Mouse (Mus musculus) stomach, postnatal 0 days (tissue): ENCODE data around the gene Fam216a. TPM values are rescaled to one million over a fixed set of nuclear protein-coding genes. Genes with fewer than 3 reads are reported as not detected.
"Not testable (repeated sequence)": the region's sequence is repeated elsewhere in the genome, so short reads cannot be mapped to it uniquely, and the experiment has no call there.

Source experiments
- ATAC-seq: fragments of 200-750 bp; cut with Nextera tagmentation; 2 replicates; pipeline ENCODE4 v1.8.0; 2017; ENCODE audit not compliant: low FRiP score, low TSS enrichment
- DNase-seq: peaks from one replicate; pipeline ENCODE4 v3.0.0-alpha.2; 2016; ENCODE audit warnings: low spot score
- H3K27ac ChIP-seq: fragments of 300-500 bp; sonication (generic); replicated peaks from 2 replicates; pipeline ENCODE4 v1.5.1; 2014; ENCODE audit warnings: mild to moderate bottlenecking, control low read depth
- H3K27me3 ChIP-seq: fragments of 300-500 bp; sonication (generic); 2 replicates; pipeline ENCODE4 v1.6.1; 2014; ENCODE audit warnings: low read length; ENCODE audit not compliant: control insufficient read depth, insufficient read depth
- H3K36me3 ChIP-seq: fragments of 300-500 bp; sonication (generic); 2 replicates; pipeline ENCODE4 v1.6.1; 2014; ENCODE audit warnings: low read length, mixed read lengths; ENCODE audit not compliant: control insufficient read depth, insufficient read depth
- H3K4me1 ChIP-seq: fragments of 300-500 bp; sonication (generic); replicated peaks from 2 replicates; pipeline ENCODE4 v1.6.1; 2014; ENCODE audit warnings: antibody characterized with exemption; ENCODE audit not compliant: control insufficient read depth, insufficient read depth
- H3K4me2 ChIP-seq: fragments of 300-500 bp; sonication (generic); replicated peaks from 2 replicates; pipeline ENCODE4 v1.6.1; 2014; ENCODE audit warnings: low read depth, mild to moderate bottlenecking, control low read depth, moderate library complexity
- H3K4me3 ChIP-seq: fragments of 300-500 bp; sonication (generic); 2 replicates; pipeline ENCODE4 v1.5.1; 2014; ENCODE audit warnings: low read depth, low read length, control low read depth
- H3K9ac ChIP-seq: fragments of 300-500 bp; sonication (generic); 2 replicates; pipeline ENCODE4 v1.6.1; 2014; ENCODE audit warnings: mild to moderate bottlenecking, low read length, control low read depth, mixed read lengths
- H3K9me3 ChIP-seq: fragments of 300-500 bp; sonication (generic); 2 replicates; pipeline ENCODE4 v1.6.1; 2016; ENCODE audit warnings: low read length; ENCODE audit not compliant: control insufficient read depth
- CTCF ChIP-seq: IDR thresholded peaks from 2 replicates; pipeline ENCODE4 v1.5.1; 2016; ENCODE audit warnings: antibody characterized with exemption, low read depth, mild to moderate bottlenecking, moderate library complexity
- EP300 ChIP-seq: optimal IDR thresholded peaks from 2 replicates; pipeline ENCODE3; 2016; ENCODE audit warnings: antibody characterized with exemption
- WGBS: fragments of 180-500 bp; shearing (Covaris S2); extraction: QIAGEN DNeasy Blood & Tissue Kit; methylation state at CpG from one replicate; pipeline ENCODE4 v1.1.7; 2014; 5-methylcytosine and 5-hydroxymethylcytosine counted together
- polyA plus RNA-seq: library from polyadenylated mRNA; unstranded; fragments of >200 nt; fragmentation: Nextera tagmentation; extraction: Ambion mirVana; gene quantifications from 2 replicates; pipeline ENCODE4 v1.2.1, GENCODE M21; 2015

The Fam216a gene
- polyA plus RNA-seq: 23.8 and 26.0 TPM in 2 replicates

DNA sequence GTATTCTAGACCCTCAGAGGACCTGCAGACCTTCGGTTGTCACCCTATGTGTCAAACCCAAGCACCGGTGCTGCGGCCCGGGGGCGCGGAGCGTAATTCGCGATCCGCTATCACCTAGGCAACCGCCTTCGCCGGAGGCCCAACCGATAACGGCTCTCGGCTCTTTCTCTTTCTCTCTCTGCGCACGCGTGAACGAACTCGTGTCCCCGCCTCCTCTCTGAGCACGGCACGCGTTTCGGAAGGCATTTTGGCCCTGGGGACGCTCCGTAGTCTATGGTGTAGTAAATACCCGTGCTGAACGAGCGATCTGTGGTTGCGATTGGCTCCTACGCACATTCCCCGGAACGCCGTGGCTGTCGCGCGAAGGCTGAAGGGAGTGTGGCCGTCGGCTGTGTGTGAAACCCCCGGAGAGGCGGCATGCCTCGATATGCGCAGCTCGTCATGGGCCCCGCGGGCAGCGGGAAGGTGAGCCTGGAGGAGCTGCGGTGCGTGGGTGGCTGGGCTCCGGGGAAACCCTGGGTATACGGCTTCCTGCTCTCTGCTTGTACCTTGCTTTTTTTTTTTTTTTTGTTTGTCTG lies at the start of gene Fam216a:
Gene Fam216a, minus strand, starts transcription at position 173 of the 578 bp plus-strand sequence.
- under 1% methylated on average over 53 of the region's 53 CpGs for WGBS
- Histone ChIP-seq H3K27me3 (no peaks in the 10 kb centered on the region), H3K9ac (peak within 1 kb of the TSS; percentile 78), H3K4me3 (peak within 1 kb of the TSS; percentile 70), H3K4me1 (no peaks in the 10 kb centered on the region), H3K9me3 (no peaks in the 10 kb centered on the region), H3K27ac (peak within 1 kb of the TSS; percentile 94), H3K4me2 (peak within 1 kb of the TSS; percentile 72), H3K36me3 (peaks cover 8% of the 10 kb centered on the region; the same call in 1 of the 2 replicates)
- DNase-seq (peak; percentile 98), ATAC-seq (peak; percentile 95)
- 0 out of 2 replicates have a peak, but pooled peaks have one; percentile 10 for TF ChIP-seq CTCF
- TF ChIP-seq EP300: no peak

DNA sequence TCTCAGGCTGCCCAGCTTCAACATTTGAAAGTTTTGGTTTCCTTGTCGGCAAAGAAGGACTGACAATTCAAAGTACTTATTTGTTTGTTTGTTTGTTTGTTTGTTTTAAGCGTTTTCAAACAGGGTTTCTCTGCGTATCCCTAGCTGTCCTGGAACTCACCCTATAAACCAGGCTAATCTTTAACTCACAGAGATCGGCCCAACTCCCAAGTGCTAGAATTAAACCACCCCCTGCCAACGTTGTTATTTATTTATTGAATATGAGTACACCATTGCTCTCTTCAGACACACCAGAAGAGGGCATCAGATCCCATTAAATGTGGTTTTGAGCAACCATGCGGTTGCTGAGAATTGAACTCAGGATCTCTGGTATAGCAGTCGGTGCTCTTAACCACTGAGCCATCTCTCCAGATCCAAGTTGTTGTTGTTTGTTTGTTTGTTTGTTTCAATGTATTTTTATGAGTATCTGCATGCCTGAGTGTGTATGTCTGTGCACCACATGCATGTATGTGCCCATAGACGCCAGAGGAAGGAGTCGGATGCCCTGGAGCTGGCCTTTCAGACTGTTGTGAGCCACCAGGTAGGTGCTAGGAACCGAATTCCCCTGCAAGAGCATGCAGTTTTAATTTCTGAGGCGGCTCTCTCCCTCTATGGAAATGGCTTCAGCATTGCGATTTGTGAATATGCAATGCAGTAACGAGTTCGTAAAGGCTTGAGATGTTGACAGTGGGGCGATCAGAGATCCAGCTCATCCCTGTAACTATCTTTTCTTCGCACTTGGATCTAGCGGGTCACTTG lies 49.3 kb upstream of the Fam216a start, which contains the start of gene Anapc7:
Gene Anapc7, plus strand, starts transcription at position 423 of the 798 bp plus-strand sequence.
- no peaks in the 10 kb centered on the region for H3K9me3 ChIP-seq
- TF ChIP-seq CTCF: peak; percentile 55
- no peak for TF ChIP-seq EP300
- no peak for DNase-seq
- H3K27ac ChIP-seq: peak within 1 kb of the TSS; percentile 87
- no peaks in the 10 kb centered on the region for H3K4me1 ChIP-seq
- no peaks in the 10 kb centered on the region for H3K27me3 ChIP-seq
- H3K4me2 ChIP-seq: peak within 1 kb of the TSS; percentile 88
- 19% methylated on average over 17 of the region's 17 CpGs for WGBS
- no peaks in the 10 kb centered on the region for H3K36me3 ChIP-seq
- H3K9ac ChIP-seq: peak within 1 kb of the TSS; percentile 95
- peak within 1 kb of the TSS; percentile 96 for H3K4me3 ChIP-seq
- ATAC-seq: peak; percentile 18; the same call in 1 of the 2 replicates

DNA sequence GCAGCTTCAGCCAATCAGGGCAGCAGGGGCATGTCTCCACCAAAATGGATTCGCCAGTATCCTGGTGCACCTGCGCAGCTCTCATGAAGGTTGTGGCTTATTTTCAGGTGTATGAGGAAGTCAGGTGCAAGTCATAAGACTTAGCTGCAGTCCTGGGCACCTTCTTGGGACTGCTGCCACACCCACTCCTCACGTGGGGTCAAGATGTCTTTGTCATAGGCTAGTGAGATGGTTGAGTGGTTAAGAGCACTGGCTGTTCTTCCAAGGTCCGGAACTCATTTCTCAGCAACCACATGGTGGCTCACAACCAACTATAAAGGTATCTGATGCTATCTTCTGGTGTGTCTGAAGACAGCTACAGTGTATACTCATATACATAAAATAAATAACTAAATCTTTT lies 48.5 kb upstream of the Fam216a start:
- not testable (repeated sequence) for ATAC-seq, H3K9ac ChIP-seq, H3K4me1 ChIP-seq, H3K4me2 ChIP-seq, H3K4me3 ChIP-seq, H3K9me3 ChIP-seq, H3K27ac ChIP-seq, H3K27me3 ChIP-seq, H3K36me3 ChIP-seq
- WGBS: 64% methylated on average over 4 of the region's 4 CpGs
- peak; percentile 39 for DNase-seq

DNA sequence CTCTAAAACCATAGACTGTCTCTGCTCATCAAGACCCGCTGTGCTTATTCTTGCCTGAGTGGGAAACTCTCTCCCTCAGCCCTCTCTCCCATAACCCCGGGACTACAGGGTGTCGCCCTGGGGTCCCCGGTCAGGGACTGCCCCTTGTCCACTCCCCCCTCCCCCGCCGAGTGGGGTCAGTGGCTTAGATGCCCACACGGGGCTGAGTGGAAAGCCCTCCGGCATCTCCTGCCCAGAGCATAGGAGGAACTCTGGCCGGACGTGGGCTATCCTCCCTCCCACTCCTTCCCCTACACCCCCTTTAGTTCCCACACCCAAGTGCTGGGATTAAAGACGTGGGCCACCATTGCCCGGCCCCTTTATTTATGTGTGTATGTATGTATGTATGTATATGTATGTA lies 43.3 kb upstream of the Fam216a start:
- Histone ChIP-seq H3K27me3 (no peaks in the 10 kb centered on the region), H3K9ac (no peak overlapping the region), H3K4me1 (no peaks in the 10 kb centered on the region), H3K4me3 (no peak overlapping the region), H3K27ac (no peak overlapping the region), H3K9me3 (no peaks in the 10 kb centered on the region), H3K4me2 (no peak overlapping the region), H3K36me3 (no peaks in the 10 kb centered on the region)
- ATAC-seq: 0 out of 2 replicates have a peak, but pooled peaks have one; percentile 45
- no peak for TF ChIP-seq EP300
- no peak for TF ChIP-seq CTCF
- 84% methylated on average over 12 of the region's 12 CpGs for WGBS
- DNase-seq: no peak

DNA sequence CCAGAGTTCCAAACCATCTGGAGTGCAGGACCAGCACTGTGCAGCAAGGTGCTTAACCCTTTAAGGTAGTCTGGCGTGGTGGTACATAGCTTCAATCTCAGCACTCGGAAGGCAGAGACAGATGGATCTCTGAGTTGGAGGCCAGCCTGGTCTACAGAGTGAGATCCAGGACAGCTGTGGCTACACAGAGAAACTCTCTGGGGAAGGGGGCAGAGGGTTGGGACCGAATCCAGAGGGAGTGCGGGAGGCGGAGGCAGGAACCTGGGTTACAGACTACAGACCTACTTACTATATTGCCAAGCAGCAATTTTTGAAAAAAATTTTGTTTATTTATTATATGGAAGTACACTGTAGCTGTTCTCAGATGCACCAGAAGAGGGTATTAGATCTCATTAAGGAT lies 42.2 kb upstream of the Fam216a start:
- Histone ChIP-seq H3K9ac (no peak overlapping the region), H3K4me1 (no peaks in the 10 kb centered on the region), H3K36me3 (no peaks in the 10 kb centered on the region), H3K4me3 (no peak overlapping the region), H3K9me3 (no peaks in the 10 kb centered on the region), H3K27me3 (no peaks in the 10 kb centered on the region), H3K27ac (no peak overlapping the region), H3K4me2 (no peak overlapping the region)
- 84% methylated on average over 5 of the region's 5 CpGs for WGBS
- TF ChIP-seq CTCF: no peak
- TF ChIP-seq EP300: no peak
- ATAC-seq: no peak
- no peak for DNase-seq

DNA sequence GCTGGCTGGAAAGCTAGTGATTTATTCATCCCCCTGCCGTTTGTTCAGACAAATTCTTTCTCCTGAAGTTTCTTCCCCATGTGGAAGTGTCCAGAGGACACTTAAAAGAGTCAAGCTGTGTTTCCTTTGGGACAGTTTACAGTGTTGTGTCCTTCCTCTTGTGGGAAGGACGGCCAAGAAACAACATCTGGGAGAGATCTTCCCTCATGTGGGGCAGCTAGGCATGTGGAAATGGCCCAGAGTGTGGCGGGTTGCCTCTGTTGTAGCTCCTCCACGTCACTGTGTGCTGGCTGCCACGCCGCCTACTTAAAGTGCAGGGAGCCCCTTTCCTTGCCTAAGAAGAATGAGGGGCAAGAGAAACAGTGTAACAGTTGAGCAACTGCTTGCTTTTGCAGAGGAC lies 40.7 kb upstream of the Fam216a start:
- no peaks in the 10 kb centered on the region for H3K36me3 ChIP-seq
- no peak overlapping the region for H3K4me2 ChIP-seq
- TF ChIP-seq EP300 (no peak), CTCF (no peak)
- H3K27ac ChIP-seq: 0 out of 2 replicates have a peak overlapping the region, but pooled peaks have one; percentile 18
- H3K9ac ChIP-seq: no peak overlapping the region
- WGBS: 40% methylated on average over 6 of the region's 6 CpGs
- no peak for DNase-seq
- H3K4me3 ChIP-seq: no peak overlapping the region
- H3K27me3 ChIP-seq: no peaks in the 10 kb centered on the region
- H3K4me1 ChIP-seq: no peaks in the 10 kb centered on the region
- peak; percentile 43; the same call in 1 of the 2 replicates for ATAC-seq
- no peaks in the 10 kb centered on the region for H3K9me3 ChIP-seq
